Mouse (Mus musculus) erythroblast, embryonic 14.5 days (primary cell): ENCODE measurements around the gene P4ha3.

Experiments
- GATA1 ChIP-seq: IDR thresholded peaks from 2 replicates; pipeline ENCODE4 v1.6.1; 2012; ENCODE audit warnings: low read length, inconsistent platforms, mixed read lengths
- TAL1 ChIP-seq: IDR thresholded peaks from 3 replicates; pipeline ENCODE4 v1.6.1; 2012; ENCODE audit warnings: low read length, inconsistent platforms, mixed read lengths

DNA sequence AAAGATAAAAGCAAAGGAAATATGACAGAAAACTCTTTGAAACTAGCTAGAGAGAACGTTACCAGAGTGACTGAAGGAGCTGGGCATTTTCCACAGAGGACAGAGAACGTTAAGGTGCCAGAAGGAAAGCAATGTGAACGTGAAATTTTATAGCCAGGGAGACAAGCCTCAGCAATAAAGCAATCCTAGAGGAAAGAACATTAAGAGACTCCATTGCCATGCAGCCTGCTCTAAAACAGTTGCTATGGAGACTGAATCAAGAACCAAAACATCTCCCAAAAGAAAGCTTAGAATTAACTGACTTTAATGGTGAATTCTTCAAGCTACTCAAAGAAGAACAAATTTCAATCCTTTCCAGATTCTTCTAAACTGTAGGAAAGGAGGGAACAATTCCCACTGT is 2.0 kb upstream of the P4ha3 start:
- TF ChIP-seq GATA1 (no peak), TAL1 (no peak)
